Mouse (Mus musculus) gastrocnemius, postnatal 4 days (tissue): ENCODE results near the gene Angpt4. TPM values are rescaled to one million over a fixed set of nuclear protein-coding genes. Genes with fewer than 3 reads are reported as not detected.
A peak's percentile ranks its signal among the peaks of the same experiment; 100 is the strongest.

Experiments used
- DNase-seq, 2 experiments: peaks; one replicate each; pipeline ENCODE4 v3.0.0; 2021 to 2022; ENCODE audit warnings: low spot score in 2 of 2, mixed read lengths in 2 of 2
- long read RNA-seq, 2 experiments: library from polyadenylated mRNA; stranded (forward); transcript quantifications; one replicate each; pipeline ENCODE4 v2.0.0; 2021
- total RNA-seq, 2 experiments: library from RNA; stranded (reverse); gene quantifications; 2 replicates each; pipeline ENCODE4 v1.2.3; 2021

Angpt4 gene
- total RNA-seq: under 1 TPM; 0.18 to 0.37 TPM
- long read RNA-seq, experiment 1, partial matches to known transcripts: 1 of 2 reads
- long read RNA-seq, experiment 1, other reads (novel, unspliced or antisense): 1 of 2 reads
- long read RNA-seq, experiment 2, partial matches to known transcripts: 0 of 3 reads
- long read RNA-seq, experiment 2, other reads (novel, unspliced or antisense): 1 of 3 reads

DNA sequence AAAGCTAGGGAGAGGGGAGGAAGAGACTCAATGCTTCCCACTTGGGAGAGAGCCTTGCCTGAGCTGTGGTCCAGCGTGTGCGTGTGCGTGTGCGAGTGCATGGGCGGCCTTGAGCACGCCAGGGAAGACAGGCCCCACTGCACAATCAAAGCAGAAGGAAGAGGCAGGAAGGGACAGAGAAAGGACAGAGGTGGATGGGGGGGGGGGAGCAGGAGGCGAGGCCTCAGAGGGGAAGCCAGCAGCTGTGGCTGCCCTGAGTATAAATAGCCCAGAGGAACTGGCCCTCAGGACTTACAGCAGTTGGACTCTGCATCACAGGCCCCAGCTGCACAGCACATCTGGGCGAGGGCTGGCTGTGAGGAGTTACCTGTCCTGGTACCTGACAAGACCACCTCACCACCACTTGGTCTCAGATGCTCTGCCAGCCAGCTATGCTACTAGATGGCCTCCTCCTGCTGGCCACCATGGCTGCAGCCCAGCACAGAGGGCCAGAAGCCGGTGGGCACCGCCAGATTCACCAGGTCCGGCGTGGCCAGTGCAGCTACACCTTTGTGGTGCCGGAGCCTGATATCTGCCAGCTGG, at the start of gene Angpt4:
TSS of gene Angpt4 (plus strand) at position 292 of the 582 bp plus-strand sequence.
- no peak for DNase-seq

GRCm38 (mm10) chr2:151862257-151862810, 48.7 kb upstream of the Angpt4 start:
- DNase-seq: no peak

- no peak for DNase-seq
These were observed 46.1 kb upstream of the Angpt4 start for GRCm38 (mm10) chr2:151864941-151865340.

DNA sequence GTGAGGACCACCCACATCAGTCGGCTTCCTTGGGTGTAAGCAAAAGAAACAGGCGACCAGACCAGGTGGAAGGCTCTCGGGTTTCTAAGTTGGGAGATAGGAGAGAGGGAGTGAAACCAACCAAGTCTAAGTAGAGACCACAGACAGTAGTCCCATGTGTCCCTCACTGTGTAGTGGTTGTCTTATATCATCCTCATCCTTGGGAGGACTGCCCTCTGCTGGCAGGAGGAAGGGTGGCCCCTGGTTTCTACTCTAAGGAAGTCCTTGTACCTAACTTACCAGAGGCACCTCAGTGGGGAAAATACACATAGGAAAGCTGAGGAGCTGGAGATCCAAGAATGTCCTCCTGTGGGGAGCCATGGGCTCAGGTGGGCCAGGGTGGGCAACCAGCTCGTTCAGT, 44.5 kb upstream of the Angpt4 start:
- DNase-seq: peak in 1 of 2 experiments; percentile 59

DNA sequence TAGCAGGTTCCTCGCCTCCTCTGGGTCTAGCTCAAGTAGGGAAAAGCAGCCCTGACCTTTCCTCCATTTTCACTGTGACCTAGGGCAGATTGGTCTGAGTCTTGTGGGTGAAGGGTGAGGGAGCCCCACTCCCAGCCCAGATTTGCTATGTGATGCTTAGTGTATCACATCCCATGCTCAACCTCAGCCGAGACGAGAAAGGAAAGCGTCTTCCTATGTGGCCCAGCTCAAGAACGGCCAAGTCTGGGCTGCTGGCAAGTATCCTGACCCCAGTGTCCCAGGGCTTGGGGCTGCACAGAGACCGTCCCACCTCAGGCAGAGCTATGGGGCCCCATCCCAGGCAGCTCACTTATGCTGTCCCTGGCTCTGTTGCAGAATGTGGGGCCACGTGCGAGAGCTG, 42.8 kb upstream of the Angpt4 start:
- DNase-seq: no peak

DNA sequence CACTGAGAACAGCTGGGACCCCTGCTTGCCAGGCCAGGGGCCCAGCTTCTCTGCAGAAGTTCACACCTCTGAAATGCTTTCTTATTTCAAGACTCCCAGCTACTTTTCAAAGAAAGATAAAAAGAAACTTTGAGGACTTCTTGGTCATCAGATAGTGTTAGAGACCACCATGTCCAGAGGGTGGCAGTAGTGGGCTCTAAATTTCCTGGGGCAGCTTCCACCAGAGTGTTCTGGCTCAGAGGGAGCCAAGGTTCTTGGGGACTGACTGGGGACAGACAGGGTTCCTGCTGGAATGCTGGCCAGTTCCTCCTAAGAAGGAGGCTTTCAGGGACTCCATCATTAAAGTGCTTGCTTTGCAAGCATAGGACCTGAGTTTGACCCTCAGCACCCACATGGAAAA, 36.5 kb upstream of the Angpt4 start:
- DNase-seq: peak in 1 of 2 experiments; percentile 39

- DNase-seq: peak in 1 of 2 experiments; percentile 50
These were observed 35.0 kb upstream of the Angpt4 start for GRCm38 (mm10) chr2:151876012-151876485.

- no peak for DNase-seq
These were observed 32.4 kb upstream of the Angpt4 start for GRCm38 (mm10) chr2:151878645-151879044.

DNA sequence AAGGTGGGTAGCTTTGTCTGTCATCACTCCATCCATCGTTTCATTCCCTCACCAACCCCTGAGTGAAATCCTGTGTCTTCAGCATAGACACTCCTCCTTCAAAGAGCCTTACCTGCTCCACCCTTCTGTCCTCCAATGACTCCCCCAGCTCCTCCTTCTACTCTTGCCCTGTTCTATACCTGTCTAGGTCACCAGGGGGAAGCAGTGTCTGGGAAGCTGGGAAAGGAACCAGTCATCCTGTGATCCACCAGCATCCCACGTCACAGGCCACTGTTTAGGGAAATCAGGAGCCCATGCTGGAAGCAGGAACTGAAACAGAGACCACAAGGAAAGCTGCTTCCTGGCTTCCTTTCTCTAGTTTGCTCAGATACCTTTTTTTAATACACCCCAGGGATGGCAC, 31.2 kb upstream of the Angpt4 start:
- no peak for DNase-seq

DNA sequence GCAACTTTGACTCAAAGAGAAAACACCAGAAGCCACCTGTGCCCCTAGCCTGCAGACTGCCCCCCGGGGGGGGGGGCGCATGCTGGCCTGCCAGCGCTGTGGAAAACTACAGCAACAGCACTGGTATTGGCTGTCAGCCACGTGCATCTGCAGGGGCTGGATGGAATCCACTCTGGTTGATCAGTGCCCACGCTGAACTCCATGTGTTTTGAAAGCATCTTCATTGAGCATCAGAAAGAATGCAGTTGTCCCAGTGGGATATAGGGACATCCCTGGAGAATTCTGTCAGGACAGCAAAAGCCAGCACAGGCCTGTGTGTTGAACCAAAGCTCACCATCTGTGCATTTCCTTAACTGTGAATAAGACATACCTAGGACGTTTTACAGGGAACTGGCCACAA, 20.0 kb upstream of the Angpt4 start:
- no peak for DNase-seq

DNA sequence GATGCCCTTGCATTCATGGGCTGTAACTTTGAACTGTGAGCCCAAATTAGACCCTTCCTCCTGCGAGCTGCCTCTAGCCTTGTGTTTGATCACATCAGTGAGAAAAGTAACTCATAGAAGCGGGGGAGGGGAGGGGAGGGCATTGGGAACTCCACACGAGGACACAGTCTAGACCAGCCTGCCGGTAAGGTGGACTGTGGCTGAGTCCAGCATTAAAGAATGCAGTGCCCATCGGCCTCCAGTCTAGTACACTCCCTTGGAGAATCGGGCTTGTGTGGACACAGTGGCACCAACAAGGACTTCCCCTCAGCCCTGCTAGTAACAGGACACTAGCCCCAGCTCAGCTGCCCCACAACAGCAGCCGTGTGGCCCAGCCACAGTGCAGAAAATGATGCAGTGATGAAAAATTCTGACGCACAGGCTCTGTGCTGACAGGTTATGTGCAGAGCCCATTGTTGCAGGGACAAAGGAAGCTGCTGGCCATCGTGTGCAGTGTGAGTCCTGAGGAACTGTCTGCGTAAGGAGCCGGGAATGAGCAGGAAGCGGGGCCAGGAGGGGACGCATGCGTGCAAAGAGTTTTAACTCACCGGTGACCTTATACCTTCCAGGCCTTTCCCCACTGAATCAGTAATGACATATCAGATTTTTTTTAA, 17.8 kb upstream of the Angpt4 start:
- DNase-seq: no peak

GRCm38 (mm10) chr2:151894209-151894980, 16.6 kb upstream of the Angpt4 start:
- no peak for DNase-seq

DNA sequence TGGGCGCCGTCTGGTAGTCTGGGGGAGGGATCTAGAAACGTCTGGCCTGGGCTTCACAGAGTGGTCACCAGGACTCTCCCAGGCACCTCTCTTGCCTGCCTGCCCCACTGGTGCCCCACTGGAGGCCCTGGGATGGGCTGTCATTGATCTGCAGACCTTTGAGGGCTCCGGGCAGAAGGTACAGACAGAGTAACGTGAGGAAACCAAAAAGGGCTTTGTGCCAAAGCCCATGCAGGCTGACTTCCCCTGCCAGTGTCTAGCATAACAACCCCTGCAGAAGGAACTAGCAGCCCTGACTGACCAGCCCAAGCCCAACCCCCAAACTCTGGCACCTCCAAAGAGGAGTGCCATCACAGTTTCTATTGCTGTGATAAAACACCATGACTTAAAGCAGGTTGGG, 15.1 kb upstream of the Angpt4 start:
- no peak for DNase-seq

GRCm38 (mm10) chr2:151898106-151898505, 12.9 kb upstream of the Angpt4 start:
- no peak for DNase-seq

DNA sequence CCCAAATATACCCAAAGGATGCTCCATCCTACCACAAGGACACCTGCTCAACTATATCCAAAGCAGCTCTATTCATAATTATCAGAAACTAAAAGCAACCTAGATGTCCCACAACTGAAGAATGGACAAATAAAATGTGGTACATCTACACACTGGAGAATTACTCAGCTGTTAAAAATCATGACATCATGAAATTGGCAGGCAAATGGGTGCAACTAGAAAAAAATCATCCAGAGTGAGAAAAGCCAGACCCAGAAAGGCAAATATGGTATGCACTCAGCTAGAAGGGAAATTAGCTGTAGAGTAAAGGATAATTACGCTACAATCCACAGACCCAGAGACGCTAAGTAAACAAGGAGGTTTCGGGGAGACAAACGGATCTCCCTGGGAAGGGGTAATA, 10.2 kb upstream of the Angpt4 start:
- DNase-seq: no peak

DNA sequence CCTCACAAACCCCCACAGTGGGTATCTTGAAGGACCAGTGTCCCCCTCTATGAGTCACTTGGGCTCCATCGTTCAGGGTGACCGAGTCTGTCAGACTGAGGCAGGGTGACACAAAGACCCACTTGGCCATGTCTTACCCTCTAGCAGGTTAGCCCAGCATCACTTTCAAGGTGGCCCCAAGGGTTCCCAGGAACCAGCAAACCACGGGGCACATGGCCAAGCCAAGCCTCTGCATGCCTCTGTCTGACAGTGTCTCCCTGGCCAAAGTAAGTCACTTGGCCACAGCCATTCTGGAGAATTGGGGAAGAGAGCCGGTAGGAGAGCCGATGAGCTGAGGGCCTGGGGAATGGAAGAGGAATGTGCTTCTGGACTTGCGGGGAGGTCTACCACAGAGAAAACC, 7.7 kb upstream of the Angpt4 start:
- no peak for DNase-seq

DNA sequence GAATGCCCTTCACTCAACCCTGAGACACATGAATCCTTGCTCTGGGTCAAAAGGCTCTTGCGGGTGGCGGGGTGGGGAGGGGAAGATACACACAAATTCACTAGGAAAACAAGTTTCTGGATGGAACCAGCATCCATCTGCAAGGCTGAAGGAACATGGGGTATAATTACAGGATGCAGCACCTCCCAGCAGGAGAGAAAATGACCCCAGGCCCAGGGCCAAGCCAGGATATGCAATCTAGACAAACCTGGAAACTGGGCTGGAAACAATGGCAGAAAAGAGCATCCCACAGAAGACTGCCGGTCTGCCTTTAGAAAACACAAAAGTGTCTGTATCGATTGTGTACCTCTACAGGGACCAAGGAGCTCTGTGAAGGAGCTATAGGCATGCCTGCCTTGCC, 7.1 kb upstream of the Angpt4 start:
- no peak for DNase-seq

DNA sequence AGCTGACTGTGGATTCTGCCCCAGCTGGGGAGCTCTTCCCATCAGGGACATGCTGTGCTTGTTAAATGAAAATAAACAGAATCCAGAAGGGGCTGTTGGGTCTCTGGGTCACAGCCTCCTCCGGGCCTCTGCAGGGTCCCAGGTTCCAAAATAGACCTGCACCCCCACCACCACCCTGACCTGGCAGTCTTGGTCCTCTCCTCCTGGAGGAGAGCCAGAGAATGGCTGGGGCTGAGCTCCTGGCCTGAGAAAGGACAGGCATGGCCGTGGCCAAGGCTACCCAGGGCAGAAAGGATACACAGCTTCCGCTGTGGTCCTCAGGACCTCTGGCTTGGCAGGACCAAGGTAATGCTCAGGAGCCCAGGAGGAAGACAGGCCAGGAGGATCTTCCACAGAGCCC, 6.4 kb upstream of the Angpt4 start:
- DNase-seq: no peak

- DNase-seq: no peak
These were observed 4.0 kb upstream of the Angpt4 start for GRCm38 (mm10) chr2:151907020-151907419.

- DNase-seq: no peak
These were observed 1.6 kb upstream of the Angpt4 start for GRCm38 (mm10) chr2:151909386-151909785.

DNA sequence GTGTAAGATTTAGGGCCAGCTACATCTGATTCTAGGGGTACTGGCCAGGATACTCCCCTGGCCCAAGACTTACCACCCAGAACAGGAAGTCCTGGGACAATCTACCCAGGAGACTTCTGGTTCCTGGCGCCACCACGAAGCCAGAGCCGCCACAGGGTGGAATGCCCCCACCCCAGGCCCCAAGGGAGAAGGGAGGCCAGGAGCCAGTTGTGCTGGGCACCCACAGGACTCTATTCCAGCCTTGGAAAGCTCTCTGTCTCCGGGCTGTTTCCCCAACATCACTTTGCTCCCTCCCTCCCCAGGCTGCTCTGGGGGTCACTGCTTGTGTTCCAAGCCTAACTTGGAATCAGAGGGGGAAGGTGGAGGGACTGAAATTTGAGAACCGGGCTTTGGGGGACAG, 512 bp upstream of the Angpt4 start:
- no peak for DNase-seq

DNA sequence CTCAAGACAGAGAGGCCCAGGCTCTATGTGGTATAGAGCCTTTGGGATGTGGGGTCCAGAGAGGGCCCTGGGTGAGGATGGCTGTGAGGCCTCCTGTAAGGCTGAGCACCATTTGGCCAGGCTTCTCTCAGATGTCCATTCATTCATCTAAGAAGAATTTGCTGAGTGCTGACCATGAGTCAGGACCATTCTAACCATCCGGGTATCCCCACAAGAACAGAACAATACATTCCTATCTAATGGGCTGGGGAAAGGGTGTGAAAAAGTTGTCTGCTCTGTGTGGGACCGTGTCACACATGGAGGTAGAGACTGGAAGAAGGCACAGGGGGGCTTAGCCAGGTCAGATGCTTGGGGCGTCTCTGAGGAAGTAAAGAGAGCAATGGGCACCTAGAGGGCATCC, 741 bp downstream of the Angpt4 start:
- no peak for DNase-seq
